Mouse (Mus musculus) left cerebral cortex, adult 8-10 months (tissue): ENCODE results near the gene Klf7. TPM values are rescaled to one million over a fixed set of nuclear protein-coding genes. Genes with fewer than 3 reads are reported as not detected.

Experiments used
- DNase-seq, 2 experiments: peaks; one replicate each; pipeline ENCODE4 v3.0.0; 2022; ENCODE audit warnings: low spot score in 2 of 2
- total RNA-seq, 4 experiments: library from RNA; stranded (reverse); gene quantifications; 2 replicates each; pipeline ENCODE4 v1.2.4; 2022

Klf7 gene
- total RNA-seq, 4 experiments from 2014 or later = 38.9 to 48.5 (median 42.0) TPM

- peak in 1 of 2 experiments; percentile 79 for DNase-seq
Observed at GRCm38 (mm10) chr1:64066320-64067254, 55.5 kb downstream of the Klf7 start.

DNA sequence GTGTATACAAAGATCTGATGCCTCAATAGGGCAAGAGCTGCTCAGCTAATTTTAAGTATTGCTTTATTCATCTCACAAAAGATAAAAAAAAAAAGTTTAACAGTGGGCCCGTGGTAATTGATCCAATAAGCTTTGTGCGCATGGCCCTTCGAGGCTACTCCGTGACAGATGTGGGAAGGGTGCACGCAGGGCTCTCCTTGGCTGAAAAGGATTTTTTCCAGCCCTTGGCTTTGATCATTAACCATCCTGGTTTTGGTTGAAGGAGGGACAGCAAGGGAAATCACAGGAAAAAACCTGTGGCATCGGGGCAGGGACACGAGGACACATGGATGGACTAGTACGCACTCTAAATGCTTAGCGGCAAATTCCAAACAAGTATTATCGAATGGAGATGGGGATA is 60.6 kb downstream of the Klf7 start:
- DNase-seq = no peak

DNA sequence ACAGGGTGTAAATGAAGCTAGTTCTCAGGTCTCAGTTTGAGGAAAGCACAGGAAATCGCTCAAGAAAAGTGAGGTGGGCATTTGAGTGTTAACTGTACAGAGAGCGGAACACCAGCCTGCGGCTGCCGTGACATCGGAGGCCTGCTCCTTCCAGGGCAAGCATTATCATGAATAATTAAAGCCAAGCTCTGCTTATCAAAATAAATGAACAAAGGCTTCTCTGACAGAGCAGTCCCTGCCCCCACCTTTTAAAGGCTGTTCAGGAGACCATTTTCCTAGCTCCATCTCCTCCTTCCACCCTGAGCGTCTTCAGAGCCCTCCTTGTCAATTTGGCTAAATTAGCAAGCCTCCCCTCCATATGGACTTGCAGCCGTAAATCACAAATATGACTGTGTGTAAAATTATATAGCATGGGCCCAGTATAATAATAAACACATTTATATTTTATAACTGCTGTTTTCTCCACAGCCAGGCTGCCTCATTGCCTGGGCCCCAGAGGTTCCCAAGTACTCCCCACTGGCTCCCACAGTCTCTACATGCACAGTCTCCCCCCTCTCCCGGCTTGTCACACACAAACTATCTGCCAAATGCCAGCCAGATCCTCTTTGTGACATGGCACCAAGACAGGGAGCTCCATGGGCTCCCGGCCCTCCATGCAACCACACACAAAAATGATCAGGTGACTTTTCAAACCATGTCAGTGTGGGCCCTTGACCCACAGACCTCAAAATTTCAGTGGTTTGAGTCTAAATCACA is 61.2 kb downstream of the Klf7 start:
- no peak for DNase-seq

DNA sequence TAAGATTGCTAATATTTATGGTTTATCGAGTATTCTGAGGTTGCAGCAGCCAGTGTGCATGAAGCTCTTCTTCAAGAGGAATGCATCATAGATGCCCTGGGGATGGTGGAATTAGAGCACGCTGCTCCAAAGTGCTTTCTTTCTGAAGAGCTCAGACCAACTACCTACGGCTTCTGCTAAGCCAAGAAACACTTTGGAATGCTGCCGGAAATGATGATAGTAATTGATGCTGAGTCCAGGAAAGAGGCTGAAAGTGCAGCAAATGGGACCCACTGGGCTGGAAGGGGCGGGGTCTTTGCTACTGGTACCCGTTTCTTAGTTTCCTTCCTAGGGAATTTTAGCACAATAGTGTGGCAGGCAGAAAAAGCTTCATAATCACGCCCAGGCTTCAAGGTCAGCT is 62.0 kb downstream of the Klf7 start:
- no peak for DNase-seq

- DNase-seq = no peak
Observed at GRCm38 (mm10) chr1:64056541-64056940, 65.5 kb downstream of the Klf7 start.

GRCm38 (mm10) chr1:64055978-64056377 is 66.1 kb downstream of the Klf7 start:
- peak in 1 of 2 experiments; percentile 76 for DNase-seq

GRCm38 (mm10) chr1:64055210-64055609 is 66.9 kb downstream of the Klf7 start:
- no peak for DNase-seq

DNA sequence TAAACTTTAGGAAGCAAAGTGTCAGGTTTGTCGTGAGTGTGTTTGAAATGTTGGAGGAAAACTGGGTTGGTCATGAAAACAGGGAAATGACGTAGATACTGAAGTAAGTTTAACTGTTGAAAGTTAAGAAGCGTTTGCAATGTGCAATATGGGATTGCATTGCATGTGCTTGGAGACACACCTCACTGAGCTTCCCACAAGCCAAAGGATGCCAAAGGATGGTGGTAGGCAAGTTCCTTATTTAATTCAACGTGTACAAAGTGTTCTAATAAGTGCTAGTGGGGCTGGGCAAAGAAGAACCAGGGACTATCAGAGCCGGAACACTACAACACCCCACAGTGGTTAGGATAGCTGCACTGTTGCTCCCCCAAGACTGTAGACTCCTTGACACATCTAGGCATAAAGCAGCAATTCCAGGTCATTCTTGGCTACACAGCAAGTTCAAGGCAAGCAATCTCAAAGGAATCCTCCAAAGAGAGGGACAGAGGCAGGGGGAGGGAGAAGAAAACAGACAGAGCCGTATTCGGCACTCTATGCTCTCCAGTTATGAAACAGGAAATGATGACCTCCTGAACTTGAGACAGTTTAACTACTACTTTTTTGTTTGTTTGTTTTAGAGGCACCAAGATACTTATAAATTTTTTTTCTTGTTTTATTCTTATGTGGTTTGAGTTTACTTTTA is 69.9 kb downstream of the Klf7 start:
- no peak for DNase-seq

- no peak for DNase-seq
Observed at GRCm38 (mm10) chr1:64048567-64048966, 73.5 kb downstream of the Klf7 start.

DNA sequence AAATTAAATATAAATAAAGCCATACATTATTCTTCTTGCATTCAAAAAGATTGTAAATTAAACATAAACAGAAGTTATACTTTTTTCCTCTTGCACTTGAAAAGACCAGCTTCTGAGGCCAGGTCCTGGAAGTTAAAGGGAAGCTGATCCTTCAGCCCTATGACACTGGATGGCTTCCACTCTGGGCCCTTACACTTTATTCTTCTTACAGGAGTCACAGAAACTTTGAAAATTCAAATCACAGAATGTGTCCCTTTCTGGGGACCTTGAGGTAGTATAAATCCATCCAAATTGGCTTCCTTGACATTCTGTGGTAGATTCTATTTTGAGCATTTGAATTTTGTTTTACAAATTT is 75.3 kb downstream of the Klf7 start:
- no peak for DNase-seq

DNA sequence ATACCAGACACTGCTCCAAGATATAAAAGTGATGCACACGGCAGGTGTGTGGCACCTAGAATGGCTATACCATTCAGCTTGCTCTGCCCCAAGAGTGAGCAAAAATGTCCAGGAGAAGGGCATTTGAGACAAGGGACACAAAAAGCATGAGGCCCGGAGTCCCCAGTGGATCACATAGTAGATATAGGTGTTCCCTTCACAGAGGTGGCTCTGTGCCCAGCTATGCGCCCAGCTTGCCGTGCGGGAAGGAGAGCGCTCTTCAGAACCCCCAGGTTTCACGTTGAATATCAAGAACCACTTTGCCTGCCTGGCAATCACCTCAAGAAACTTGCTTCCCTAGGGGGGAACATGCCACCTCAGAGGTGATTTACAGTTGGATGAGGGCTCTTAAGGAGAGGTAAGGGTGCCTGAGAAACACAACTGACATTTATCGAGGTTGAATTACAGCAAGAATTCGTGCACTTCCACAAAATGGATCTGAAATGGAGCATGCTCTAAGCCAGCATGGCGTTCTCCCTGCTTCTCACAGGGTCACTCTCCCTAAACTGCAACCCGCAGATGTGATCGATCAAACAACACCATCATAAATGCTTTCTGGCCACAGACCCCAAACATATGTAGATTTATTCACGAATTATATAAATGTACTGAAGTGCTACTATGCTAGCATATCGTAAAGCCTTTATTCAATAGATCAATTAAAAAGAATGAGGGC is 75.8 kb downstream of the Klf7 start:
- no peak for DNase-seq

DNA sequence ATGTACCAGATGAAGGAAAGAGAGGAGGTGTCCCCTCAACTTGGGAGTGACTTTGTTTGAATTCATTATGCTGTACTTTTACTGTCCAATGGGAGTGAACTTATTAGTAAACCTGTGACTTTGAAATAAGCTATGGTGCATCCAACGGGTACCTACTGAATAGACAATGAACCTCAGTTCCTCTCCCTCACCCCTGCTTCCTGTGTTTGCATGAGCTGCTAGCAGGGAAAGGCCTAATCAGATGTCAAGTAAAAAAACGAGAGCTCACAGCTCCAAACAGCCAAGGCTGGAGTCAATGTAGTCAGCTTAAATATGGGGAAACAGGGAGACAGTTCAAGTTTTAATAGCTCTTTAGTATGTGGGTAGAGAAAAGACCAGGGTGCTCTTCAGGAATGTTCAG is 77.5 kb downstream of the Klf7 start:
- no peak for DNase-seq

GRCm38 (mm10) chr1:64040831-64041383 is 81.2 kb downstream of the Klf7 start:
- DNase-seq = no peak

GRCm38 (mm10) chr1:64040061-64040686 is 81.9 kb downstream of the Klf7 start:
- DNase-seq = peak in 1 of 2 experiments; percentile 45

DNA sequence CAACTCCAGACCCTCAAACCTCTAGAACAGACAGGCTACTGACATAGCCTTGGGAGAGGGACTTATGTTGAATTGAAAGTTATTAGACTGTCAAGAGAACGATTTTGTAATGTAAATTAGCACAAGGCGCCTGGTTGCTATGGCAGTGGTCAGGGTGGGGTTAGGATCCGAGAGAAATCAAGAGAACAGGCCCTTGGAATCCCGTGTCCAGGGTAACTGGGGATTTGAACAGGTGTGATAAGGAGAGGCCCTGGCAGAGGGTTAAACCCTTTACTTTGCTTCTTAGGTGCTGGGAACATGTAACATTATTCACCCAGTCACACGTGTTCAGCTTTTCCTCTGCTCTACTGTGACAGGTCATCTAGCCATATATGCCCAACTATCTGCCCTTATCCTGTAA is 83.7 kb downstream of the Klf7 start:
- no peak for DNase-seq

GRCm38 (mm10) chr1:64037800-64038199 is 84.3 kb downstream of the Klf7 start:
- DNase-seq = no peak

- no peak for DNase-seq
Observed at GRCm38 (mm10) chr1:64036881-64037452, 85.1 kb downstream of the Klf7 start.

DNA sequence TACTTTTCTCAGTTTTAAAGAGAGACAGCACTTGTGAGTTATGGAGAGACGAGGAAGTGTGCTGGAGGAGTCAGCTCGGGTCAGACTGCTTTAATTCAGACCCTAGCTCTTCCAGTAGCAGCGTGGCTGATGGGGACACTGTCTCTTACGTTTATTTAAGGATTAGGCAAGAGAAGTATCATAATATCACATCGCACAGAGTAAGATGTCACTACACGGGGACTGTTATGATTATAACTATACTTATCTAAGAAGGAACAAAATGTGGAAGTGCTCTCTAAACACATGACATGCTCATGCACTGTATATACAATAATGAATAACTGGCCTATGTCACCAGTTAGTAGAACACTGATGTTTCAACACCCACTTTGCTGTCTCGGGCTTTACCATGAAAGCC is 86.3 kb downstream of the Klf7 start:
- no peak for DNase-seq

DNA sequence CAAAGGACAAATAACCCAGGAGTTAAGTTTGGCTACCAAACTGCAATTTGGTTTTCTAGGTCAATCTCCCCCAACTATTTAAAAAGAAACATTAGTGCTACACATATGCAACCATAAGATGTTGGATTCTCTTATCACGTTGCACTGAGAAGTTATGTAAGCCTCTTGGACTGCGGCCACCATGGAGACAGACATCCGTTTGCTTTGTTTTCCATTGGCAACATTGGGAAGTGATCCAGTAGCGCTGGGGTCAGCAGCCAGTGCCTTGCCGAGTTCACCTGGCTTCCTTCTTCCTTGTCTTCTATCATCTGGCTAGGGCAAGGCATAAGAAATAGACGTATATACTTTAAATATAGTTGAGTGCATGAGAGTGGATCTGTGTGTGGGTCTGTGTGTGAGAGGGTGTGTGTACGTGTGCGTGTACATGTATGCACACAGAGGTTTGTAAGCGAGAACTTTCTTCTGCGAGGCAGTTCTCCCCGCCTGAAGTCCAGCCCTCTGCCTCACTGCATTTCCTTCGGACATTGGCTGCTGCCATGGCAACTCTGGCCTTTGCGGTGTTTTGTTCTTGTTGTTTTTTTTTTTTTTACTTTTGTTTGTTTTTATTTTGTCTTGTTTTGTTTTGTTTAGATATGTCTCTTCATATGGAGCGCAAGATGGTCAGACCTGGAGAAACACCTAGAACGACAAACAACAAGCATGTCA is 86.8 kb downstream of the Klf7 start:
- no peak for DNase-seq
